Mouse (Mus musculus) c-Kit-negative CD71-positive TER-119-positive erythroid progenitor cells, embryonic 14.5 days (primary cell): ENCODE results near the gene Cckbr.
"Not testable (repeated sequence)": the region's sequence is repeated elsewhere in the genome, so short reads cannot be mapped to it uniquely, and the experiment has no call there.

Source experiments
- DNase-seq: peaks from one replicate; pipeline ENCODE4 v3.0.0-alpha.2; 2013; ENCODE audit warnings: low read depth, low spot score

Gene Cckbr

GRCm38 (mm10) chr7:105437979-105438772, 12.6 kb downstream of the Cckbr start:
- no peak for DNase-seq

- no peak for DNase-seq
These were observed 15.9 kb downstream of the Cckbr start for GRCm38 (mm10) chr7:105441426-105441825.

- DNase-seq, result no peak
These were observed 19.5 kb downstream of the Cckbr start for GRCm38 (mm10) chr7:105445076-105445475.

GRCm38 (mm10) chr7:105453345-105453744, 27.8 kb downstream of the Cckbr start:
- not testable (repeated sequence) for DNase-seq

- no peak for DNase-seq
These were observed 33.0 kb downstream of the Cckbr start for GRCm38 (mm10) chr7:105458546-105458945.

- DNase-seq, result not testable (repeated sequence)
These were observed 40.0 kb downstream of the Cckbr start for GRCm38 (mm10) chr7:105465505-105465904.

- DNase-seq, result no peak
These were observed 47.1 kb downstream of the Cckbr start for GRCm38 (mm10) chr7:105472607-105473006.

- DNase-seq, result no peak
These were observed 49.3 kb downstream of the Cckbr start for GRCm38 (mm10) chr7:105474771-105475315.

GRCm38 (mm10) chr7:105475396-105475949, 49.9 kb downstream of the Cckbr start:
- no peak for DNase-seq

- DNase-seq, result no peak
These were observed 51.3 kb downstream of the Cckbr start for GRCm38 (mm10) chr7:105476683-105477432.

GRCm38 (mm10) chr7:105477433-105477700, 51.8 kb downstream of the Cckbr start:
- DNase-seq, result no peak

- DNase-seq, result no peak
These were observed 52.3 kb downstream of the Cckbr start for GRCm38 (mm10) chr7:105477841-105478240.

GRCm38 (mm10) chr7:105478344-105478743, 52.8 kb downstream of the Cckbr start:
- DNase-seq, result no peak

GRCm38 (mm10) chr7:105479232-105479631, 53.7 kb downstream of the Cckbr start:
- DNase-seq, result no peak

GRCm38 (mm10) chr7:105480081-105480480, 54.5 kb downstream of the Cckbr start:
- DNase-seq, result no peak

- DNase-seq, result no peak
These were observed 55.3 kb downstream of the Cckbr start for GRCm38 (mm10) chr7:105480561-105481504.

- DNase-seq, result no peak
These were observed 56.2 kb downstream of the Cckbr start, which contains the start of gene Cavin3 for GRCm38 (mm10) chr7:105481505-105482411. Gene Cavin3, minus strand, starts transcription at chr7:105482300.

GRCm38 (mm10) chr7:105482426-105482825, 56.9 kb downstream of the Cckbr start:
- DNase-seq, result no peak

GRCm38 (mm10) chr7:105485029-105485428, 59.5 kb downstream of the Cckbr start:
- no peak for DNase-seq
